Mouse (Mus musculus): ENCODE results near the gene Supt3. TPM values are rescaled to one million over a fixed set of nuclear protein-coding genes. Genes with fewer than 3 reads are reported as not detected.

Supt3 gene
- polyA plus RNA-seq, 1 experiment from 2014 or later, result 24.5 TPM

DNA sequence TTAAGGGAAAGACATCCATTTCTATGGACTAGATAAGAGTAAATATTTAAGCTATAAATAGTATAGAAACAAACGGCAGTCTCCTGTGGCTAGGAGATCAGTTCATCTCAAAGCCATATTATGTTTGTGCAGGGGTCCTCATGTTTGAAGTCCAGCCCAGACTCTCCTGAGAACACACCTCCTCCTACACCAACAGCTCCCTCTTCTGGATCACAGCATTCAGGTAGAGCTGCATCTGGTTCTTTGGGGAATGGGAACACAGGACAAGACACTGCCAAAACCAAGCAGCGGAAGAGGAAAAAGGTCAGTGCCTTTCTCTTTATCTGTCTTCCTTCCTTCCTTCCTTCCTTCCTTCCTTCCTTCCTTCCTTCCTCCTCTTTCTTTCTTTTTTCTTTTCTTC lies 264.1 kb downstream of the Supt3 start:
- H3K36me3 ChIP-seq, result no peaks in the 10 kb centered on the region
- H3K9ac ChIP-seq (replicated peaks), result no peak overlapping the region
- ATAC-seq (ENCODE audit: low FRiP score), result no peak
- H3K4me3 ChIP-seq (replicated peaks), result no peak overlapping the region
- H3K27ac ChIP-seq (replicated peaks), result no peak overlapping the region
- no peaks in the 10 kb centered on the region for H3K27me3 ChIP-seq (replicated peaks)
- H3K4me2 ChIP-seq, result no peak overlapping the region
- 0 out of 2 replicates have a peak, but pooled peaks cover 5% of the 10 kb centered on the region for H3K4me1 ChIP-seq
- WGBS, result 79% methylated on average over 2 of the region's 2 CpGs
- H3K9me3 ChIP-seq (replicated peaks), result no peaks in the 10 kb centered on the region

DNA sequence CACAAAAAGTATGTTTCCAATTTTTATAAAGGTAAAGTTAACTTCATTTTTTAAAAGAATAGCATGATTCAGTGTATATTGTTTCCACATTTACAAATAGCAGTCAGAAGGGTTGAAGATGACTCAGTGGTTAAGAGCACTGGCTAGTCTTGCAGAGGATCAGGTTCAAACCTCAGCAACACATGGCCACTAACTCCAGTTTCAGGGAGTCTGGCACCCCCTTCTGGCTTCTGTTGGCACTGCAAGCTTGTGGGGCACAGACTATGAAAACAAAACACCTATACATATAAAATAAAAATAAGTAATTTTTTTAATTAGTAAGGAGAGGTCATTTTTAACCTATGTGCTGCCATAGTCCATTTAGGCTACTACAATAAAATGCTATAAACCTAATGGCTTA lies 268.9 kb downstream of the Supt3 start:
- no peaks in the 10 kb centered on the region for H3K4me1 ChIP-seq
- no peak for ATAC-seq (ENCODE audit: low FRiP score)
- no peak overlapping the region for H3K4me2 ChIP-seq
- no peaks in the 10 kb centered on the region for H3K27me3 ChIP-seq (replicated peaks)
- no peak overlapping the region for H3K27ac ChIP-seq (replicated peaks)
- H3K36me3 ChIP-seq, result no peaks in the 10 kb centered on the region
- no peaks in the 10 kb centered on the region for H3K9me3 ChIP-seq (replicated peaks)
- no peak overlapping the region for H3K4me3 ChIP-seq (replicated peaks)
- H3K9ac ChIP-seq (replicated peaks), result no peak overlapping the region

DNA sequence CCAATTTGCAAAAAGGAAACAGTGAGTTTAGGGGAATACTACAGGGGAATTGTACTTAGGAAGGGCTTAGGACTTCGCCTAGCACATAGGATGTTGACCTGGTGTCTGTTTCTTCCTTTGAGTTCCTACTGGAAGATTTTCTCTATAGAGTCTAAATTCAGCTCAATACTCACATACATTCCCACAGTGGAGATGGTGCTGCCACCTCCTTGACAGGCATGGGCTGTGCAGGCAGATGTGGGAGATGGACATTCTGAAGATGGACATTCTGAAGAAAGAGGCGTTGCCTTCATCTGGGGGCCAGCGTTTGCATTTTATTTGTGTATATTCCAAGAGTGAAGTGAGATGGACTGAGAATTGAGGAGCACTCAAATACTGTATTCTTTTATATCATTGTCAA lies 269.6 kb downstream of the Supt3 start:
- H3K27ac ChIP-seq (replicated peaks), result no peak overlapping the region
- no peak overlapping the region for H3K4me2 ChIP-seq
- WGBS, result 90% methylated on average over 3 of the region's 3 CpGs
- no peaks in the 10 kb centered on the region for H3K27me3 ChIP-seq (replicated peaks)
- H3K9ac ChIP-seq (replicated peaks), result no peak overlapping the region
- H3K9me3 ChIP-seq (replicated peaks), result no peaks in the 10 kb centered on the region
- ATAC-seq (ENCODE audit: low FRiP score), result no peak
- no peak overlapping the region for H3K4me3 ChIP-seq (replicated peaks)
- no peaks in the 10 kb centered on the region for H3K4me1 ChIP-seq
- H3K36me3 ChIP-seq, result no peaks in the 10 kb centered on the region

DNA sequence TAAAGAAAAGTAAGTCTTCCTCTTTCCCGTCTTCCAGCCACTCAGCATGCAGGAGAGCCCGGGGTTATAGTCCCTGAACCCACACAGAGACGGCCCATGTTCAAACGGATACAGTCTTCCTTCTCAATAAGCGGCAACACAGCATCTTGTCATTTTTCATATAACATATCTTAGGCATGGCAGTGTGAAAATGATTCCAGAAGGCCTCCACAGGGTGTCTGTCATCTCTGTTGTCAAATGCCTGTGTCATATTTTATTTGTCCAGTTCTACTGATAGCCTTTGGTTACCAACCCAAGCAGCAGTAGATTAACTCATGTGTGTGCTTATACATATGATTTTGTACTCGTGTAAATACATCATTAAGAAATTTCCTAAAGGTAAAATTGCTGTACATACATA lies 270.3 kb downstream of the Supt3 start:
- H3K4me2 ChIP-seq, result no peak overlapping the region
- H3K4me3 ChIP-seq (replicated peaks), result no peak overlapping the region
- WGBS, result 87% methylated on average over 6 of the region's 6 CpGs
- no peaks in the 10 kb centered on the region for H3K9me3 ChIP-seq (replicated peaks)
- no peaks in the 10 kb centered on the region for H3K4me1 ChIP-seq
- no peak overlapping the region for H3K9ac ChIP-seq (replicated peaks)
- no peaks in the 10 kb centered on the region for H3K36me3 ChIP-seq
- H3K27ac ChIP-seq (replicated peaks), result no peak overlapping the region
- no peak for ATAC-seq (ENCODE audit: low FRiP score)
- no peaks in the 10 kb centered on the region for H3K27me3 ChIP-seq (replicated peaks)

DNA sequence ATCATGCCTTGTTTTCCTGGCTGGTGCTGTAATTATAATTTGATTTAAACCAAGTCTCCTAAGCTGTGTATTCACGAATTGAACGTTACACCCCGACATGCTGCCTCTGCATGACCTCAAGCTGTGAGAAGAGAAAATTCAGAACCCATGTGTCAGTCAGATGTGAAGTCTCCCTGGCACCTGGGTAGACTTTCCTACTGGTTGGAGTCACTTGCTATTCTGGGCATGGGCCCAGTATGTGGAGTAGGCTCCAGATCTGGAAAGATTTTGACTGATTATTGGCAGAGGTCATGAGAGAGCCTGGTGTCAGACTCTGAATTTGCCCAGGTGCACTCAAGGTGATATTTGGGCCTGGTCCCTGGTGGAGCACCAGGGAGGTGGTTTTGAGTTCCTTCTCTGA lies 275.0 kb downstream of the Supt3 start:
- Histone ChIP-seq H3K4me2 (no peak overlapping the region), H3K9ac (replicated peaks) (no peak overlapping the region), H3K36me3 (no peaks in the 10 kb centered on the region), H3K27ac (replicated peaks) (no peak overlapping the region), H3K9me3 (replicated peaks) (no peaks in the 10 kb centered on the region), H3K4me1 (no peaks in the 10 kb centered on the region), H3K27me3 (replicated peaks) (no peaks in the 10 kb centered on the region), H3K4me3 (replicated peaks) (no peak overlapping the region)
- ATAC-seq (ENCODE audit: low FRiP score), result no peak
- 81% methylated on average over 3 of the region's 3 CpGs for WGBS

DNA sequence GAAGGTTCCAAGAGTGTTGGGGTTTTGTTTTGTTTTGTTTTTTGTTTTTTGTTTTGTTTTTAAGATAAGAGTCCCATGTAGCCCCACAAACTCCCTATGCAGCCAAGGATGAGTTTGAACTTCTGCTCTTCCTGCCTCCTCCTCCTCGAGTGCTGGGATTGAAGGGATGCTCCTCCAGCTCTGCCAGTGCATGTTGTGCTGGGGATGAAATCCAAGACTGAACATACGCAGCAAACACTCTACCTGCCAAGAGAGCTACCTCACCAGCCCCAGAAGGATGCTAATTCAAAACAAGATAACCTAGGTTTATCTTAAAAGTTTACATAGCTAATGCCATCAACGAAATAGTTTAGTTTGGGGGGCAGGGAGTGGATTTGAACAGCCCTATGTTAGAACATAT lies 276.4 kb downstream of the Supt3 start:
- no peak overlapping the region for H3K9ac ChIP-seq (replicated peaks)
- H3K4me1 ChIP-seq, result no peaks in the 10 kb centered on the region
- H3K36me3 ChIP-seq, result no peaks in the 10 kb centered on the region
- H3K4me2 ChIP-seq, result no peak overlapping the region
- ATAC-seq (ENCODE audit: low FRiP score), result no peak
- H3K27me3 ChIP-seq (replicated peaks), result no peaks in the 10 kb centered on the region
- no peak overlapping the region for H3K27ac ChIP-seq (replicated peaks)
- no peak overlapping the region for H3K4me3 ChIP-seq (replicated peaks)
- 90% methylated on average over 3 of the region's 3 CpGs for WGBS
- H3K9me3 ChIP-seq (replicated peaks), result no peaks in the 10 kb centered on the region

DNA sequence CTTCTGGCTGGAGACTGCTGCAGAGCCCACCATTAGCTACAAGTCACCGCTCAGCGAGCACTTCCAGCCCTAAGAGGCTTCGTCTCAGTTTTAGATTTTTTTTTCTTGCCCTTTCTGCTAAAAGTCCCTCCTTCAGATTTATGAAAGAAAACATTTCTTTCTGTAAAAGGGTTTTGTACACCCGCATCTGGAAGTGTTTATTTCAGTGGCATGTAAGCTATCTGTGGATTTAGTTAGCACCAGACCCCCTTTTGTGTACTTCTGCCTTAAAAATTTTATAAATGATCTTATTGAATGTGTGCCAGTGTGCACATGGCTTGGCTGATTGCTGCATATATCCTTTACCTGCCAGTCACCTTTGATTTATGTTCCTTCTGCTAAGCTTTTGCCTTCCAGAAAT lies 277.6 kb downstream of the Supt3 start:
- H3K4me1 ChIP-seq, result no peaks in the 10 kb centered on the region
- ATAC-seq (ENCODE audit: low FRiP score), result no peak
- no peaks in the 10 kb centered on the region for H3K9me3 ChIP-seq (replicated peaks)
- no peaks in the 10 kb centered on the region for H3K27me3 ChIP-seq (replicated peaks)
- no peak overlapping the region for H3K4me3 ChIP-seq (replicated peaks)
- H3K4me2 ChIP-seq, result no peak overlapping the region
- no peaks in the 10 kb centered on the region for H3K36me3 ChIP-seq
- no peak overlapping the region for H3K9ac ChIP-seq (replicated peaks)
- 88% methylated on average over 4 of the region's 4 CpGs for WGBS
- H3K27ac ChIP-seq (replicated peaks), result no peak overlapping the region

DNA sequence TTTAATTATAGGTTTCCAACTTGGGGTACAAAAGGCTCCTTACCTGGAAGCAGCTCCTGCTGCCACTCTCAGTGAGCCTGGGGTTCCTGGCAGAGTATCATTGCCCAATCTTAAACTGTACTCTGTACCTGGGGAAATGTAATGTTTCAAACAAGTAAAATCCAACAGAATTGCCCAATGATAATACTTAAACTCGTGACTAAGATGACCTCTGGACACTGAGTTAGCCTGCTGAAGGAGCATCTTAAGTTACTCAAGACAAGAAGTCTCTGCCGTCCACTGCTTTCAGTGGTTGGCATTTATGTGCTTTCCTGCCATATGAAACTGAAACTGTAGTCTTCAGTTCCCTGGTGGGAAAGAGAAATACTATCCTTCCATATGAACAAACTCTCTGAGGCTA lies 279.9 kb downstream of the Supt3 start:
- Histone ChIP-seq H3K9me3 (replicated peaks) (no peaks in the 10 kb centered on the region), H3K4me3 (replicated peaks) (no peak overlapping the region), H3K9ac (replicated peaks) (no peak overlapping the region), H3K27ac (replicated peaks) (no peak overlapping the region), H3K27me3 (replicated peaks) (no peaks in the 10 kb centered on the region), H3K4me1 (no peaks in the 10 kb centered on the region), H3K4me2 (no peak overlapping the region), H3K36me3 (no peaks in the 10 kb centered on the region)
- ATAC-seq (ENCODE audit: low FRiP score), result no peak
- WGBS, result 87% methylated on average over 2 of the region's 2 CpGs

DNA sequence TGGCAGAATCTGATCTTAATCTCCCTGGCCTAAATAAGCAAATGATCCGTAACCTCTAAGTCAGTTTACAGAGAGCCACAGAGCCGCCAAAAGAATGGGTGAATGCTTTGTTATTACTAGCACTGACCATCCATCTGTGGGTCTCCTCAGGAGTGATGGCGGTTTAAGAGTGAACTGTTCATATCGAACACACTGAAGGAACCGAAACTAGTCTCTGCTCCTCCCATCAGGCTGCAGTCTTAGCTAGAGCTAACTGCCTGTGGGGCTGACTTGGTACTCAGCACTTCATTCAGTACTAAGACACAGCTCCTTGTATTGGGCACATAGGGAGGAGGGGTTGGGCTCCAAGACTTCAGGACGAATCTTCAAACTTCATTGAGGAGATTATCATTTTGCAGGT lies 280.8 kb downstream of the Supt3 start:
- Histone ChIP-seq H3K27ac (replicated peaks) (no peak overlapping the region), H3K36me3 (no peaks in the 10 kb centered on the region), H3K9ac (replicated peaks) (no peak overlapping the region), H3K4me1 (no peaks in the 10 kb centered on the region), H3K4me2 (no peak overlapping the region), H3K4me3 (replicated peaks) (no peak overlapping the region), H3K27me3 (replicated peaks) (no peaks in the 10 kb centered on the region), H3K9me3 (replicated peaks) (no peaks in the 10 kb centered on the region)
- 84% methylated on average over 6 of the region's 6 CpGs for WGBS
- ATAC-seq (ENCODE audit: low FRiP score), result no peak

DNA sequence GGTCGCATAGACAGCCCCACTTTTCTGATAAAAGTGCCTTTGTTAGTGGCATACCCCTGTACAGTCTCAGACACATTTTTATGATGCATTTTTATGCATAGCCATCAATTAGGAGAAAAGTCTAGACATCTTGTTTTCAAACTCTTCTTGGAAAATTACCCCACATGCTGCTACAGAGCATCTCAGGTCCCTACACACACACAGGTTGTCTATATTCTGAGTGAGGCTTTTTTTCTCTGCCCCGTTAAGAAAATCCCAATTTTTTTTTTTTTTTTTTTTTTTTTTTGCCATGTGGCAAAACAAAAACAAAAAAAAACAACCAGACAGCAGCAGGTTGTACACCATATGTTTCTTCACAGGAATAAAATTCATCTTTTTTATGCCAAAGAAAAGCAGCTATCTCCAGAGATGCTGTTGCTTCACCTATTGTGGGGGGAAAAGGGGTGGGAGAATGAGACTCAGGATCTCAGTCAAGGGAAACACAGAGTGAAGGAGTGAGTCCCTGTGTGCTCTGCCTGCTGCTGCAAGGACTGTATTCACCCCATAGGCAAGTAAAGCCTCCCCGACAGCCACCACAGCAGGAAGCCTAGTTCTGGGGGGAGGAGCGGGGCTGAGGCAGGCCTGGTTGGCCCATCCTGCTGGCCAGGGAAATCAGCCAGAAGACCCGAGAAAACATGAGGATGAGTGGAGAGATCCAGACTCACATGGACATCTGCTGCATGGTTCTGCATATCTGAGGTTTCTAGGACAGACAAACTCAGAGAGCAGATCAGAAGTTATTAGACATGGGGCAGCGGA lies 281.8 kb downstream of the Supt3 start:
- whole genome bisulfite sequencing, result 61% methylated on average over 6 of the region's 6 CpGs
- Histone ChIP-seq H3K9me3 (replicated peaks) (no peaks in the 10 kb centered on the region), H3K9ac (replicated peaks) (no peak overlapping the region), H3K4me2 (no peak overlapping the region), H3K27me3 (replicated peaks) (no peaks in the 10 kb centered on the region), H3K4me1 (no peaks in the 10 kb centered on the region), H3K27ac (replicated peaks) (no peak overlapping the region; the same call in 1 of the 2 replicates), H3K4me3 (replicated peaks) (no peak overlapping the region), H3K36me3 (no peaks in the 10 kb centered on the region)
- ATAC-seq (ENCODE audit: low FRiP score), result no peak

DNA sequence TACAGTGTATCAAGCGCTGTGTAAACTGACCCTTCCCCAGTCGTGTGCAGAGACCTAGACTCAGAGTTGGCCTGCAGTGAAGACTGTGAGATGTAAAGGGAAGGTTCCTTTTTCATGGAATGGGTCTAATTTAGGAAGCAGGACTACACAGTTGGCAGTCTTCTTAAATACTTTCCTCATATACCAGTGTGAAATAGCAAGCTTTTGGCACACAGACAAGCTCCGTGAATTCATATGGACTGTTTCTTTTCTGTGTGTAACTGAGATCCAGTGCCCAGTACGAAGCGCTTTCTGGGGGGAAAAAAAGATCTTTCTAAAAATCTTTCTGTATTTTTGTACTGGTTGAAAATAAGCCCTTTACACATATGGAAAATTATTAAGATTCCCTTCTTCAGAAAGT lies 286.8 kb downstream of the Supt3 start:
- Histone ChIP-seq H3K27ac (replicated peaks) (no peak overlapping the region), H3K27me3 (replicated peaks) (no peaks in the 10 kb centered on the region), H3K4me1 (no peaks in the 10 kb centered on the region), H3K4me2 (no peak overlapping the region), H3K9me3 (replicated peaks) (no peaks in the 10 kb centered on the region), H3K9ac (replicated peaks) (no peak overlapping the region), H3K36me3 (no peaks in the 10 kb centered on the region), H3K4me3 (replicated peaks) (no peak overlapping the region)
- WGBS, result 86% methylated on average over 5 of the region's 5 CpGs
- no peak for ATAC-seq (ENCODE audit: low FRiP score)

DNA sequence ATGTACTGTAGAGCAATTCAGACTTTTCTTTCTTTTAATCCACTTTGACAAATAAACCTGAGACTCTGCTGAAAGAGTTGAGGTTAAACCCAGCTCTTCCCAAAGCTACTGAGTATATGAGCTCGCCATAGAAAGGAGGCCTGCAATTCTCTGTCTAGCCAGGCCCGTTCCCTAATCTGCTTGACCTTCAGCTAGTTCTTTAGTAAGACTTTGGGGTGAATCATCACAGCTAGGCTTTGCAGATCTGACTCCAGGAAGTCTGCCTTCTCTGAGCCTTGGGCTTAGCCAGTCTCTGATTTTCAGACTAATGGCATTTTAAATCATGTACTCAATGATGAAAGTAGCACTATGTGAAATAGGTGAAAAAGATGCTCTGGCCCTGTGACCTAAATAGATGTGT lies 288.5 kb downstream of the Supt3 start:
- Histone ChIP-seq H3K4me3 (replicated peaks) (no peak overlapping the region), H3K36me3 (no peaks in the 10 kb centered on the region), H3K4me2 (no peak overlapping the region), H3K4me1 (no peaks in the 10 kb centered on the region), H3K9ac (replicated peaks) (no peak overlapping the region), H3K27ac (replicated peaks) (no peak overlapping the region), H3K27me3 (replicated peaks) (no peaks in the 10 kb centered on the region), H3K9me3 (replicated peaks) (no peaks in the 10 kb centered on the region)
- WGBS, result 91% methylated on average over 2 of the region's 2 CpGs
- ATAC-seq (ENCODE audit: low FRiP score), result no peak

Data from neural tube, embryonic 15.5 days (tissue).